Mouse (Mus musculus): ENCODE results near the gene Kcnj4. TPM values are rescaled to one million over a fixed set of nuclear protein-coding genes. Genes with fewer than 3 reads are reported as not detected.

Gene Kcnj4
- polyA plus RNA-seq, 1 experiment from 2014 or later, result not detected

DNA sequence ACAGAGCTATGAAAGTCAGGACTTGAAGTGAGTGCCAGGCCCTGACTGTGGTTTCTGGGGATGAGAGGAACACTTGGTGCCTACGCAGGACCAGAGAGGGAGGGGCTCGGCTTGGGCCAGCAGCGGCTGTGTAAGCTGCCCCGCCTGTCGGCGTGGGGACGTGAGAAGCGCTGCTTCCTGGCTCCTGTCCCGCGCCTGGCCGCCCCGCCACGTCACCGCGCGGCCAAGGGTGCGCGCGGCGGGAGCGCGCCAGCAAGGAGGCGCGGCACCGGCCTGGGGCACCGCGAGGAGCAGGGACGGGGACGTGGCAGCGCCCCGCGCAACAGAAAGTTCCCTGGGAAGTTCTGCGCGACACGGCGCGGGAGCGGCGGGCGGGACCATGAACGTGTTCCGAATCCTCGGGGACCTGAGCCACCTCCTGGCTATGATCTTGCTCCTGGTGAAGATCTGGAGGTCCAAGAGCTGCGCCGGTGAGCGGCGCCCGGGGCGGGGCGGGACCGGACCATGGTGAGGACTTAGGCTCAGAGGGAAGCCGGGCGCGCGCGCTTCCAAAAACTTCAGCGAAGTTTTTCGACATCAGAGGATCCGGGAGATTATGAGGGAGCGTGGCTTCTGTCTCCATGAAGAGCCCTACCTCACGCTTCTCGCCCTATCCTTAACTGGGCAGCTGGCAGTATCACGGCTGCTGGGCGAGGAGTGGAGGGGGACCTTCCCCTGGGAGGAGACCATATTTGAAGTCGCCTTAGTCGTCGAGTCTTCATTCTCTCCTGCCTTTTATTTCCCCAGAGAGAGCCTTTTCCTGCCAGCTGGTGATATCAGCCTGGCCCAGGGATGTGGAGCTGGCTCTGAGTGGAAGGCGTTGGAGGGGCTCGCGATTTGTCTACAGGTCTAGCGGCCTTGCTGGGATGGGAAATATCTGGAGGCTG is 11.4 kb upstream of the Kcnj4 start, which contains the start of gene Kdelr3:
Kdelr3 (plus strand) TSS at position 241 of the 926 bp plus-strand sequence.
- Histone ChIP-seq H3K4me3 (ENCODE audit: low read depth, low read length) (peak within 1 kb of the TSS; percentile 61), H3K9ac (replicated peaks; ENCODE audit: low read depth) (peak within 1 kb of the TSS; percentile 37), H3K36me3 (ENCODE audit: insufficient read depth, low read length) (no peaks in the 10 kb centered on the region), H3K4me2 (replicated peaks; ENCODE audit: low read depth, low read length) (peak within 1 kb of the TSS; percentile 86), H3K4me1 (ENCODE audit: insufficient read depth, low read depth, low read length) (no peaks in the 10 kb centered on the region), H3K27ac (ENCODE audit: low read length) (peak within 1 kb of the TSS; percentile 51; the same call in 1 of the 2 replicates), H3K27me3 (replicated peaks; ENCODE audit: insufficient read depth, low read length) (peaks cover 24% of the 10 kb centered on the region; the same call in 1 of the 2 replicates), H3K9me3 (ENCODE audit: low read length) (no peaks in the 10 kb centered on the region)
- peak; percentile 30; the same call in 1 of the 2 replicates for TF ChIP-seq CTCF (IDR thresholded peaks at IDR 0.05)
- no peak for TF ChIP-seq EP300 (IDR thresholded peaks at IDR 0.05)
- 2% methylated on average over 66 of the region's 71 CpGs for WGBS
- ATAC-seq (peak; percentile 90), DNase-seq (ENCODE audit: low spot score) (peak; percentile 94)

DNA sequence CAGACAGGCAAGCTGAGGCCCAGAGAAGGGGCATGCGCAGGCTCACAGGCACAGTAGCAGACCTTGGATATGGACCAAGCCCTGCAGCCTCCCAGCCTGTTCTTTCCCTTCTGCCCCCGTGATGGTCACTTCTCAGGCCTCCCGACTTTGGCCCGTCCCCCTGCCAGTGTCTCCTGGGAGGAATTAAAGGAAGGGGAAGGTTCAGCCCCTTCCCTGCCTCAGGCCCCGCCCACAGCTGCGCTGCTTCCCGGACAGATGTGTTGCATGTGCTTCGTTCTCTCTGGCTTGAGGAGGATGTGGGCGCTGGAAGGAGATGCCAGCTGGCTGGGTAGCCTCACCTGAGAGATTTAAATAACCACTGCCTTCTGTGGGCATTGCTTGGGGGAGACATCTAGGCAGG is 8.9 kb upstream of the Kcnj4 start:
- Histone ChIP-seq H3K4me2 (replicated peaks; ENCODE audit: low read depth, low read length) (no peak overlapping the region), H3K4me3 (ENCODE audit: low read depth, low read length) (no peak overlapping the region), H3K36me3 (ENCODE audit: insufficient read depth, low read length) (no peaks in the 10 kb centered on the region), H3K4me1 (ENCODE audit: insufficient read depth, low read depth, low read length) (no peaks in the 10 kb centered on the region), H3K9ac (replicated peaks; ENCODE audit: low read depth) (no peak overlapping the region), H3K27me3 (replicated peaks; ENCODE audit: insufficient read depth, low read length) (peaks cover 42% of the 10 kb centered on the region), H3K27ac (ENCODE audit: low read length) (no peak overlapping the region), H3K9me3 (ENCODE audit: low read length) (no peaks in the 10 kb centered on the region)
- WGBS, result 8% methylated on average over 9 of the region's 9 CpGs
- ATAC-seq, result no peak
- TF ChIP-seq CTCF (IDR thresholded peaks at IDR 0.05) (no peak), EP300 (IDR thresholded peaks at IDR 0.05) (no peak)
- DNase-seq (ENCODE audit: low spot score), result peak; percentile 49

DNA sequence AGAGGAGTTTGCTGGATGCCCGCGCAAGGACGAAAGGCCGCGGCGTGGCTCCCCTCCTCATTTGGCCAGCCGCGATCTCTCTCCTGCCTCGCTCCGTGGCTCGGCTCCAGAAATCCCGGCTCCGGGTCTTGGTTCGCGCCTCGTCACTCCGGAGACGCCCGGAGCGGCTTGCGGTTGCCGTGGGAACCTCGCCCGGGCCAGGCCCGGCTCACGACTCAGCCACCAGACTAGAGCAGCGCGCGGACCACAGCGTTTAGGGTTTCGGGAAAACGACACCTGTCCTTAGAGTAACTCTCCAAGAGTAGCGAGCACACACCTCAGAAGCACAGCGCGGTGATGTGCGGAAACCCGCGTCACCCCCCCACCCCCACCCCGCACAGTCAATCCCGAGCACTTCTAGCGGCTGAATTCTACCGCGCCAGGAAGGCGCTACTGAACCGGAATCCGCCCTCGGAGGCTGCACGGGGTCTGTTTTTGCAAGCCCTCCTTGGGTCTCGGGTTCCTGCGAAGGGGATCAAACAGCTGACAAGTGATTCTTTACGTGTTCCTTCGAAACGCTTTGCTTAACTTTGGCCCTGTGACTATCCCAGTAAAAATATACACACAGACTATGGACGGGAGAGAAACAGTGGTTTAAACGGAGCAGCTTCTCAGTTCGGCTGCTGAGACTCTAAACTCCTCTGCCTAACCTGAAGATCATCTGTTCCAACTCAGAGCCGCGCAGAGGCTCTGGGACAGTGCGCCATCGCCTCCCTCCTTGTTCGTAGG is 6.7 kb upstream of the Kcnj4 start:
- Histone ChIP-seq H3K9me3 (ENCODE audit: low read length) (no peaks in the 10 kb centered on the region), H3K4me2 (replicated peaks; ENCODE audit: low read depth, low read length) (peak overlapping the region; percentile 64), H3K9ac (replicated peaks; ENCODE audit: low read depth) (no peak overlapping the region), H3K27me3 (replicated peaks; ENCODE audit: insufficient read depth, low read length) (peaks cover 53% of the 10 kb centered on the region), H3K27ac (ENCODE audit: low read length) (no peak overlapping the region), H3K4me3 (ENCODE audit: low read depth, low read length) (peak overlapping the region; percentile 29), H3K4me1 (ENCODE audit: insufficient read depth, low read depth, low read length) (no peaks in the 10 kb centered on the region), H3K36me3 (ENCODE audit: insufficient read depth, low read length) (no peaks in the 10 kb centered on the region)
- ATAC-seq (peak; percentile 75), DNase-seq (ENCODE audit: low spot score) (peak; percentile 83)
- 3% methylated on average over 61 of the region's 61 CpGs for WGBS
- TF ChIP-seq CTCF (IDR thresholded peaks at IDR 0.05) (no peak), EP300 (IDR thresholded peaks at IDR 0.05) (no peak)

DNA sequence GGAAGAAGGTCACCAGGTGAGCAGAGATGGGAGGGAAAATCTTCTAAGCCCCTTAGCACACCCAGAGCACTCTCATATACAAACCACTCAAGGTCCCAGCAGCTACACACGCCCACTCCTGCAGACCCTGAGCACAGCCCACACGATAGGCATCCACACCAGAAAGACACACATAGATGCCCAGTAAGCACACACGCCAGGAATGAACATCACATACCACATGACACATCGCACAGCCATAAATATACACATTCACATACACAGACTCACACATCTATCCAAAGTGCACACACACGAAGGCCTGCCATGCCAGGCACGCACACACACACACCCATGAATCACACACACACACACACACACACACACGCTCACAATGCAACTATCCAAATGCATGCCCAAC is 5.4 kb upstream of the Kcnj4 start:
- DNase-seq (ENCODE audit: low spot score) (no peak), ATAC-seq (no peak)
- TF ChIP-seq CTCF (IDR thresholded peaks at IDR 0.05), result no peak
- TF ChIP-seq EP300 (IDR thresholded peaks at IDR 0.05), result no peak
- Histone ChIP-seq H3K4me3 (ENCODE audit: low read depth, low read length) (no peak overlapping the region), H3K9ac (replicated peaks; ENCODE audit: low read depth) (no peak overlapping the region), H3K27ac (ENCODE audit: low read length) (no peak overlapping the region), H3K4me2 (replicated peaks; ENCODE audit: low read depth, low read length) (no peak overlapping the region), H3K9me3 (ENCODE audit: low read length) (no peaks in the 10 kb centered on the region), H3K36me3 (ENCODE audit: insufficient read depth, low read length) (no peaks in the 10 kb centered on the region), H3K4me1 (ENCODE audit: insufficient read depth, low read depth, low read length) (peaks cover 1% of the 10 kb centered on the region; the same call in 1 of the 2 replicates), H3K27me3 (replicated peaks; ENCODE audit: insufficient read depth, low read length) (peaks cover 55% of the 10 kb centered on the region)
- 71% methylated on average over 7 of the region's 7 CpGs for WGBS

DNA sequence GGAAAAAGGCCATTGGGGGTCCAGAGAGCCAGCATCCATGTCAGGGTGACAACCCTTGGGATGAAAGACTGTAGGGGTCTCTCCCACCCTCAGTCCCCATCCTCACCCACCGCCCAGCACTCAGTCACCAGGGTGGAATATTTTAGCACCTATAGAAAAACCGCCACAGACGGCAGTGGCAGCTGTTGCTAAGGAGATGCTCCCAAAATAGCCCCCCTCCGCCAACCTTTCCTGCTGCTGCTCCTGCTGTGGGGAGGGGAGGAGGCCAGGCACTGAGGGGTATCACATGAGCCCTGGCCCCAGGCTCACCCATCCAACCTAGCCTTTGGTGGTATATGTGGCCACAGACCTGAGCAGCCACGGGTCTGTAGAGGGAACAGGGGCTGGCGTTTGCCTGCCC is 5.0 kb upstream of the Kcnj4 start:
- Histone ChIP-seq H3K4me3 (ENCODE audit: low read depth, low read length) (no peak overlapping the region), H3K27me3 (replicated peaks; ENCODE audit: insufficient read depth, low read length) (peaks cover 58% of the 10 kb centered on the region), H3K9ac (replicated peaks; ENCODE audit: low read depth) (no peak overlapping the region), H3K4me2 (replicated peaks; ENCODE audit: low read depth, low read length) (no peak overlapping the region), H3K36me3 (ENCODE audit: insufficient read depth, low read length) (no peaks in the 10 kb centered on the region), H3K4me1 (ENCODE audit: insufficient read depth, low read depth, low read length) (peaks cover 3% of the 10 kb centered on the region; the same call in 1 of the 2 replicates), H3K9me3 (ENCODE audit: low read length) (no peaks in the 10 kb centered on the region), H3K27ac (ENCODE audit: low read length) (no peak overlapping the region)
- ATAC-seq (no peak), DNase-seq (ENCODE audit: low spot score) (no peak)
- TF ChIP-seq CTCF (IDR thresholded peaks at IDR 0.05) (no peak), EP300 (IDR thresholded peaks at IDR 0.05) (no peak)
- 25% methylated on average over 6 of the region's 6 CpGs for WGBS
